Mouse (Mus musculus) kidney, postnatal 25 days (tissue): Measurements from ENCODE around the gene Gfi1.

ENCODE experiments used
- DNase-seq, 2 experiments: peaks; one replicate each; pipeline ENCODE4 v3.0.0; 2021; ENCODE audit warnings: mixed read lengths in 2 of 2

Gfi1 gene

DNA sequence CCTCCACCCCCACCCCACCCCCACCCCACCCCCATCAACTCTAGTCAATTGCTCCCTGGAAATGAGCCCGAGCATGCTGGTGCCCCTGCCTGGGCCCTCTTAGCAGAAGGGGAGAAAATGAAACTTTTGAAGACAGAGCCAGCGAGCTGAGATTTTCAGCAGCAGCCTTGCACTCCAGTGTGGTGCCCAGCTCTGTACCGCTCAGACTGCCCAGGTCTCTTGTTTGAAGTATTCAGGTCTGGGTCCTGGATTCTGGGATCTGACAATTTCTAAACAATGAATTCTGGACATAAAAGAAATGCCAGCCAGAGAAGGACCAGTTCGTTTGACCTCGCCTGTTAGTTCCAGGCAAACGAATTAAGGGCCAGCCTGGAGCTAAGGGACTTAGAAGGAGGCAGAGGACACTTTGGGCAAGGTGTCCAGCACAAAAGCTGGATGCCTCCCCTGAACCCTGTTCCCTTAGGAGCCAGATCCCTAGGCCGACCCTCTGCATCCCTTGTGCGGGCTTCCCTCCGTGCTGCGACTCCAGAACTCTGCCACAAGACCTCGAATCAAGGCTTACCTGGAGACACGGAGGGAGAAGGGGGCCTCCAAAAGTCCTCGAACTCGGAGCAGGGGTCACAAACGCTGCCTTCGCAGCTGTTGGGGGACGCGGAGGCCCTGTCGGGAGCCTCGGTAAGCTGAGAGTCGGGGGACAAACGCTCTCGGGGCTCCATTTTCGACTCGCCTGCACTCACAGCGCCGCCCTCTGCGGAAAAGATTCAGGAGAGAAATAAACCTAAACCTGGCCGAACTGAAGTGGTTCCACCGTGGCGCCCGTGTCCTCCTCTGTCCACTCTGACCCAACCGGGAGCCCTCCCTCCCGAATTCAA is 2.9 kb downstream of the Gfi1 start:
- peak; percentile 11 to 38 for DNase-seq

DNA sequence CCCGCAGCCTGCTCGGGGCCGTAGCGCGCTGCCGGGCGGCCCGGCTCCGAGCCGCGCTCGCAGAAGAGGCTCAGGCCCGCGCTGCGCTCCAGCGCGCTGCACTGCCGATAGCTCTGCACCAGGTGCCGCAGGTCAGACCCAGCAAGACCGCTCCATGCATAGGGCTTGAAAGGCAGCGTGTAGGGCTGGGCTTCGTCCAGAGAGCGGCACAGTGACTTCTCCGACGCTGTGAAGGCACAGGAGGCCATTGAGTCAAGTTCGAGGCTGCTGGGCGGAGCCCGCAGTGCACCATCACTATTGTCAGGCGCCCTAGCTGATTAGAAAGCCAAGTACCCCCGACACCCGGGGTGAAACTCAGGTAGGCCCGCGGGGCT is 4.2 kb downstream of the Gfi1 start:
- DNase-seq, result peak in 1 of 2 experiments; percentile 33

- DNase-seq, result peak in 1 of 2 experiments; percentile 34
Measured at GRCm38 (mm10) chr5:107720991-107721637, 4.7 kb downstream of the Gfi1 start.

- DNase-seq, result no peak
Measured at GRCm38 (mm10) chr5:107720511-107720910, 5.3 kb downstream of the Gfi1 start.

GRCm38 (mm10) chr5:107719786-107720185 is 6.0 kb downstream of the Gfi1 start:
- no peak for DNase-seq

DNA sequence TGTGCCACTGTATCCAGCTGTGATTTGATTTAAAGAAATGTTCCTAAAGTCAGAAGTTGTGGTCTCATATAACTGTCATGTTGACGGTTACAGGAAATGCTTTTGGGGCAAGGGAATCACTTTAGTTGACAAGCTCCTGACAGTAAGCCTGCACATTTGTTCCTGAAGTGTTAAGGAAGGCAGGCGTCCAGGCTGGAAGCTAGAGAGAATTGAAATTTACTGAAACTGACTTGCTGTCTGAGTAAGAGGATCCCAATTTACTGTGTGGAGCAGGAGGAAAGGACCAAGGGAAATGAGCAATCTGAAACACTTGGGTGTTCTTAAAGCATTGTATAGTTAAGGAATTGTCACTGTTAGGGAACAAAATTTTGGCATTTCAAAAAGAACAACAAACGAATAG is 6.6 kb downstream of the Gfi1 start:
- no peak for DNase-seq

- DNase-seq, result no peak
Measured at GRCm38 (mm10) chr5:107717871-107718361, 7.9 kb downstream of the Gfi1 start.

GRCm38 (mm10) chr5:107711689-107712088 is 14.1 kb downstream of the Gfi1 start:
- no peak for DNase-seq

- DNase-seq, result no peak
Measured at GRCm38 (mm10) chr5:107708124-107708797, 17.6 kb downstream of the Gfi1 start.

- no peak for DNase-seq
Measured at GRCm38 (mm10) chr5:107706262-107706661, 19.6 kb downstream of the Gfi1 start.

GRCm38 (mm10) chr5:107705756-107706155 is 20.1 kb downstream of the Gfi1 start:
- DNase-seq, result no peak

DNA sequence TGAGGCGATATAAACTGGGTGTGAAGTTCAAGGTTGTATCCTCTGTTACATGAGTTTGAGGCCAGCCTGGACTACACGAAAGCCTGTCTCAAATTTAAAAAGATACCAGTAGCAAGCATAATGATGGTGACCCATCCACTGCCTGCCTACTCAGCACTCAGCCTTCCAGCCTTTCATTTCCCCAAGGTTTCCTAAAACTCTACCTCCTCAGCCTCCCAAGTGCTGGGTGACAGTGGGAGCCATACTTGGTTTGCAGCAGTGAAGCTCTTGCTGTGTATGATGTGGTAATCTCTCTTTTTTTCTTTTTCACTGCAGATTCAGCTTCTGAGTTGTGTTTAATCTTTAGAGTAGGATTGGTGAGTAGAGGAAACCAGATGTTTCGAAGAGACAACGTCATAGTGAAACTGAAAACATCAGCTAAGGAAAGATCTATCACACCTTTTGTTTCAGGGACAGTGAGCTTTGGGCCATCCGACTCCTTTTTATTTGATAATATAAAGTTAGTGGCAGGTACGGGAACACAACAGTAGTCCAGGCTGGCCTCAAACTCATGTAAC is 22.6 kb downstream of the Gfi1 start:
- no peak for DNase-seq

DNA sequence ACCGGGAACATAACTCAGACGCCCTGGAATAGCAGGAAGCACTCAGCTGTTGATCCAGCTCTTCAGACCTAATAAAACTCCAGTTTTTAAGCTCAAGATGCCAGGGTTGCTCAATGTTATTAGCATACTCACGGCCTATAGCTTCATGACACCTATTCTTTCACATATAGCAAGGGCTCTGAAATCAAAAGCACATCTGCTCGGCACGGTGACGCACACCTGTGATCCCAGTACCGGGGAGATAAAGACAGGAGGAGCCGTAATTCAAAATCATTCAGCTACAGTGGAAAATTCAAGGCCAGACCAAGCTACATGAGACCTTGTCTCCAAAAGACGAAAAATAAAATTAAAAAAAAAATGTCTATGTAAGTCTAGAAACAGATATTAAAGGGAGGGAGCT is 24.2 kb downstream of the Gfi1 start:
- DNase-seq, result no peak

- no peak for DNase-seq
Measured at GRCm38 (mm10) chr5:107700873-107701272, 25.0 kb downstream of the Gfi1 start.

GRCm38 (mm10) chr5:107698888-107699287 is 26.9 kb downstream of the Gfi1 start:
- no peak for DNase-seq

DNA sequence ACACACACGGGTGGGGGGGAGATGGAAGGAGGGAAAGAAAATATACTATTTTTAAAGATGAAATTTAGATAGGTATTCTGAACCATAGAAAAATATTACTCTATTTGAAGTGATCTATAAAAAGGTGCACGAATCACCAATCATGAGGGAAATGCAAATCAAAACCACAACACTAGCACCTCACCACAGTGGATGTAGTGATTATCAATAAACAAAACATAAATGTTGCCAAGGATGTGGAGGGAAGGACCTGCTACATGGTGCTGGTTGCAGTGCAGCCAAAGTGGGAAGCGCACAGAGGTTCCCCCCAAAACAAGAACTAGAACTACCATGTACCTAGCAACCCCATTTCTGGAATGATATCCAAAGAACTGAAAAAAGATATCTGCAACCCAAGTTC is 30.8 kb downstream of the Gfi1 start:
- no peak for DNase-seq

- peak in 1 of 2 experiments; percentile 35 for DNase-seq
Measured at GRCm38 (mm10) chr5:107688499-107688866, 37.4 kb downstream of the Gfi1 start.

- peak; percentile 68 to 73 for DNase-seq
Measured at GRCm38 (mm10) chr5:107687592-107688498, 38.0 kb downstream of the Gfi1 start.

- no peak for DNase-seq
Measured at GRCm38 (mm10) chr5:107687161-107687560, 38.7 kb downstream of the Gfi1 start.

DNA sequence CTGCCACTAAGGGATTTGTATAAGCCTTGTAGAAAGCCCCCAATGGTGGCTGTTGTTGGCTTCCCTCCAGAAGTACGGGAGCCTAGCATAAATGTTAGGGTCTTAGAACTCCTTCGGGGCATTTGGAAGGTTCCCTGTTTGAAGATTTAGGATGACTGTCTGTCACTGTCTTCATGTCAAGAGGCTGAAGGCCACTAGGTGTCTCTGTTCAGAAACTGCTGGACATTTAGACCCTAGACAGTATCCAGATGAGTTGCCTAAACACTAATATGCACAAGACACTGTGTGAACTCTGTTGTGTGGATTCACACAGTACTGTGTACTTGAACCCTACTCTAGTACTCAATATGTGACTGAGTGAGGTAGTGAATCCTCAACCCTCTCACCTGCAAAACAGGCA is 41.5 kb downstream of the Gfi1 start:
- no peak for DNase-seq

- DNase-seq, result no peak
Measured at GRCm38 (mm10) chr5:107681300-107681699, 44.5 kb downstream of the Gfi1 start.

- DNase-seq, result no peak
Measured at GRCm38 (mm10) chr5:107678392-107678791, 47.4 kb downstream of the Gfi1 start.
